Mouse (Mus musculus): Measurements from ENCODE around the gene Klhl10.

- TF ChIP-seq CTCF (IDR thresholded peaks at IDR 0.05; ENCODE audit: insufficient read depth, low read depth, low read length) (no peak), POLR2A (IDR thresholded peaks at IDR 0.05; ENCODE audit: insufficient read depth, low read depth, low read length) (no peak)
These were observed 48.0 kb upstream of the Klhl10 start for GRCm38 (mm10) chr11:100393733-100394132.

Data from olfactory bulb, adult 2 months (tissue).